Mouse (Mus musculus): Measurements from ENCODE around the gene Mill2. TPM values are rescaled to one million over a fixed set of nuclear protein-coding genes. Genes with fewer than 3 reads are reported as not detected.
"Not testable (repeated sequence)": the region's sequence is repeated elsewhere in the genome, so short reads cannot be mapped to it uniquely, and the experiment has no call there.

Gene Mill2
- 0.27 and 0.45 TPM in 2 replicates for polyA plus RNA-seq (2016; fragmentation: Nextera tagmentation; extraction: Ambion mirVana)

DNA sequence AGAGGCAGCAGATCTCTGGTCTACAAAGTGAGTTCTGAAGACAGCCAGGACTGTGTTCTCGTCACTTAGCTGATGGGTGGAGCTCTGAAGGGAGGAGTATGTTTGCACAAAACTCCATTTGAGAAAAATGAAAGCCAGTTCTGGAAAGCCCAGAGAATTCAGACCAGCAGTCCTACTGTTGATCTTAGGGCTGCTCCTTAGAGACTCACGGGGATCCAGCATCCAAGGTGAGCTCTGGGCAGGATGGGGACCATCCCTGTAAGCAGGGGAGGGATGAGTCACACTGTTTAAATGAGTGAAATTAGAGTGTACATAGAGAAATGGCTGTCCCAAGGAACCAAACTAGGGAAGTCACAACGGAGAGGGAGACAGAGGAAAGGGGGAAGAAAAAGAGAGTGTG is at the start of gene Mill2:
Mill2 (plus strand) TSS at position 102 of the 400 bp plus-strand sequence.
- Histone ChIP-seq H3K27me3 (no peaks in the 10 kb centered on the region), H3K27ac (peak within 1 kb of the TSS; percentile 44; the same call in 1 of the 2 replicates), H3K9ac (peak within 1 kb of the TSS; percentile 51), H3K4me3 (peak within 1 kb of the TSS; percentile 33), H3K4me1 (peaks cover 4% of the 10 kb centered on the region), H3K9me3 (replicated peaks) (no peaks in the 10 kb centered on the region), H3K36me3 (no peaks in the 10 kb centered on the region), H3K4me2 (replicated peaks) (peak within 1 kb of the TSS; percentile 63)
- no peak; the same call in 1 of the 2 replicates for ATAC-seq (ENCODE audit: low FRiP score)
- WGBS: 19% methylated on average over 3 of the region's 3 CpGs

DNA sequence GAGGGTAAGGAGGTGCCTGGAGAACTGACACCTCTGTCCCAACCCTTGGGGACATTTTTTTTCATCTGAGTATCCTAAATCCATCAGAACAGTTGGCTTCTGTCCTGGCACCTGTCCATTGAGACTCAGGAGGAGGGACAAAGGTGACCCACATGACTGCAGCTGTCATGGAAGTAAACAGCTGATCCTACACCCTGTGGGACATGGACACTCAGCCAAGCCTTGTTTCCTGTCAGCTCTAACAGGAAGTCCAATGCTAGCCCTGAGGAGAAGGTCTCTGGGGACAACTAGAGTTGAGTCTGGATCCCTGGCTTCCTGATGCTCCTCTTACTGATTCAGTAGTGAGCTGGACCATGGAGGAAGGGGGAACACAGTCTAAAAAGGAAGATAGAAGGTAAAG is 49.1 kb upstream of the Mill2 start:
- H3K27ac ChIP-seq; H3K4me2 ChIP-seq (replicated peaks); H3K36me3 ChIP-seq; H3K4me1 ChIP-seq; ATAC-seq (ENCODE audit: low FRiP score); H3K9me3 ChIP-seq (replicated peaks); H3K27me3 ChIP-seq; H3K9ac ChIP-seq; H3K4me3 ChIP-seq: not testable (repeated sequence)

DNA sequence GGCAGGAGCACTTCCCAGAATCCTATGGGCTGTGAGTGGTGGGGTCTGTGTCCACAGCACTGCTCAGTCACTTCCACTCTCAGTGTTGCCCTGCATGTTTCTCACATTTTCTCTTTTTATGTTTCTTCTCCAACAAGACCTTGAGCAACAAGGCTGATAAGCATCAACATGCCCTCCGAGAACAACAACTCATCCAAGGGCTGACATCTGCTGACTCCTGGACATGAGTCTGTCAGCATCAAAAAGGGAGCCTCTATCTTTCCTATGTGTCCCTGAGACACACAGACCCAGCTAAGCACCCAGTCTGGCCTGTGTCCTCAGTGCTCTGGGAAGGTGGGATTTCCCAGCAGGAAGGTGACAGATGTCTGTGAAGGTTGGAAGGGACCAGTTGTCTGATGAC is 41.3 kb upstream of the Mill2 start, which contains the start of gene Psg19:
Psg19 (minus strand) TSS at position 101 of the 400 bp plus-strand sequence.
- H3K27ac ChIP-seq: no peak within 1 kb of the TSS
- no peak for ATAC-seq (ENCODE audit: low FRiP score)
- no peaks in the 10 kb centered on the region for H3K9me3 ChIP-seq (replicated peaks)
- WGBS: 75% methylated on average over 1 of the region's 1 CpGs
- no peak within 1 kb of the TSS for H3K9ac ChIP-seq
- H3K27me3 ChIP-seq: no peaks in the 10 kb centered on the region
- no peaks in the 10 kb centered on the region for H3K4me1 ChIP-seq
- H3K4me3 ChIP-seq: no peak within 1 kb of the TSS
- no peaks in the 10 kb centered on the region for H3K36me3 ChIP-seq
- no peak within 1 kb of the TSS for H3K4me2 ChIP-seq (replicated peaks)

DNA sequence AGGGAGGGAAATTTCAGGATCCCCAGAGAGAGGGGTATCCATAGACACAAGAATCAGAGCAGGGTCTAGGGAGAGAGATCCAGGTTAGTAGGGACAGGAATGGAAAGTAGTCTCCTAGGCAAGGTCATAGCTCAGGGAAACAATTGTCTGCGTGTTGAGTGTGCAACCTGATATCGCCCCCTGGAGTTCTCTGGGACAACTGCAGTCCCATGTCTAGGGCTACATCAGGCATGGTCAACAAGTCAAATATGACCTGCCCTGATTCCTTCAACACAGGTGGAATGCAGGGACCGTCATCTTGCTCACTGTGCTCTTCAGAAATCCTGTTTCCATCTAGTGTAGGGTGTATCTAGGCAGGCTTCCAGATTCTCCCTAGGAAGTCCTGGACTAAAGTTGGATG is 40.6 kb upstream of the Mill2 start:
- no peaks in the 10 kb centered on the region for H3K4me1 ChIP-seq
- no peaks in the 10 kb centered on the region for H3K9me3 ChIP-seq (replicated peaks)
- H3K27me3 ChIP-seq: no peaks in the 10 kb centered on the region
- no peaks in the 10 kb centered on the region for H3K36me3 ChIP-seq
- H3K9ac ChIP-seq: no peak overlapping the region
- no peak overlapping the region for H3K4me3 ChIP-seq
- no peak overlapping the region for H3K4me2 ChIP-seq (replicated peaks)
- H3K27ac ChIP-seq: no peak overlapping the region
- 54% methylated on average over 3 of the region's 3 CpGs for WGBS
- no peak for ATAC-seq (ENCODE audit: low FRiP score)

DNA sequence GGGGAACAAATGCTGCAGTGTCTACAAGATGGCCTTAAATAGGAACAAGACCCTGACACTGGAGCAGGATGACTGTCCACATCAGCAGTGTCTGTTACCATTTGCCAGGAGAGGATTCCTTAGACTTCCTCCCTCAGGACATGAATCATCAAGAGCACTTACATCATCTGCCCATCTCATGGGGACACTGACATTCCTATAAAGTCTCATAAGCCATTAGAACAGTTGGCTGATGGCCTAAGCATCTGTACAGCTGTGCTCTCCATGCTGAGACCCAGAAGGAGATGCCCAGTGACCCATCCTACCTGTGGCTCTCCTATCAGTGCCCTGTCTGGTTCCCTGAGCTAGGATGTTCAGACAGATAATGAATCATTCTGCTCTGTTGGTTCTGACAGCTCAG is 36.2 kb upstream of the Mill2 start:
- Histone ChIP-seq H3K4me2 (replicated peaks) (no peak overlapping the region), H3K36me3 (no peaks in the 10 kb centered on the region), H3K9me3 (replicated peaks) (no peaks in the 10 kb centered on the region), H3K27ac (no peak overlapping the region), H3K4me1 (no peaks in the 10 kb centered on the region), H3K9ac (no peak overlapping the region), H3K4me3 (no peak overlapping the region), H3K27me3 (no peaks in the 10 kb centered on the region)
- no peak for ATAC-seq (ENCODE audit: low FRiP score)

DNA sequence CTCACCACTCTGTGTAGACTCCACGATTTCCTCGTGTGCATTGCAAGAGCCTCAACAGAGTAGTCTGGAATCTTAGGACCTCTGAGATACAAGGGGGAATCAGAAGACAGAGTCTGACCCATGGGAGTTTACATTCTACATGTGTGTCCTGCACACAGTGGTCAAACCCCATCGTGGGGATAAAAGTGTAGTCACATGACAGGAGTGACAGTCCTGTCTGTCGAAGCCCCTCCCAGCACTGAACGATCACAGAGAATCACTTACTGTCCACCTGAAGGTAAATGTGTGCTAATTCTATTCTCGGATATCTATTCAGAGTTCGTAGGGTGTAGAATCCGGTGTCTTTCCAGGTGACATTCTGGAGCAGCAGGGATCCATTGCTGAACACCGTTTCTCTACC is 21.5 kb upstream of the Mill2 start:
- ATAC-seq (ENCODE audit: low FRiP score): no peak
- H3K9me3 ChIP-seq (replicated peaks): no peaks in the 10 kb centered on the region
- no peak overlapping the region for H3K27ac ChIP-seq
- H3K4me2 ChIP-seq (replicated peaks): no peak overlapping the region
- H3K9ac ChIP-seq: no peak overlapping the region
- no peaks in the 10 kb centered on the region for H3K27me3 ChIP-seq
- H3K36me3 ChIP-seq: no peaks in the 10 kb centered on the region
- H3K4me3 ChIP-seq: no peak overlapping the region
- WGBS: 87% methylated on average over 9 of the region's 9 CpGs
- no peaks in the 10 kb centered on the region for H3K4me1 ChIP-seq

DNA sequence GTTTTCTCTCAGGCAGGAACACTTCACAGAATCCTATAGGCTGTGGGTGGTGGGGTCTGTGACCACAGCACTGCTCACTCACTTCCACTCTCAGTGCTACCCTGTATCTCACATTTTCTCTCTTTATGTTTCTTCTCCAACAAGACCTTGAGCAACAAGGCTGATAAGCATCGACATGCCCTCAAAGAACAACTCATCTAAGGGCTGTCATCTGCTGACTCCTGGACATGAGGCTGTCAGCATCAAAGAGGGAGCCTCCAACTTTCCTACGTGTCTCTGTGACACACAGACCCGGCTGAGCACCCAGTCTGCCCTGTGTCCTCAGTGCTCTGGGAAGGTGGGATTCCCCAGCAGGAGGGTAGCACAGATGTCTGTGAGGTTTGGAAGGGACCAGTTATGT is 18.3 kb upstream of the Mill2 start, which contains the start of gene Psg17:
Psg17 (minus strand) TSS at position 101 of the 400 bp plus-strand sequence.
- no peak within 1 kb of the TSS for H3K27ac ChIP-seq
- no peaks in the 10 kb centered on the region for H3K9me3 ChIP-seq (replicated peaks)
- no peak within 1 kb of the TSS for H3K9ac ChIP-seq
- no peaks in the 10 kb centered on the region for H3K36me3 ChIP-seq
- no peak within 1 kb of the TSS for H3K4me2 ChIP-seq (replicated peaks)
- H3K4me3 ChIP-seq: no peak within 1 kb of the TSS
- H3K4me1 ChIP-seq: no peaks in the 10 kb centered on the region
- no peaks in the 10 kb centered on the region for H3K27me3 ChIP-seq
- 87% methylated on average over 3 of the region's 3 CpGs for WGBS
- ATAC-seq (ENCODE audit: low FRiP score): no peak

DNA sequence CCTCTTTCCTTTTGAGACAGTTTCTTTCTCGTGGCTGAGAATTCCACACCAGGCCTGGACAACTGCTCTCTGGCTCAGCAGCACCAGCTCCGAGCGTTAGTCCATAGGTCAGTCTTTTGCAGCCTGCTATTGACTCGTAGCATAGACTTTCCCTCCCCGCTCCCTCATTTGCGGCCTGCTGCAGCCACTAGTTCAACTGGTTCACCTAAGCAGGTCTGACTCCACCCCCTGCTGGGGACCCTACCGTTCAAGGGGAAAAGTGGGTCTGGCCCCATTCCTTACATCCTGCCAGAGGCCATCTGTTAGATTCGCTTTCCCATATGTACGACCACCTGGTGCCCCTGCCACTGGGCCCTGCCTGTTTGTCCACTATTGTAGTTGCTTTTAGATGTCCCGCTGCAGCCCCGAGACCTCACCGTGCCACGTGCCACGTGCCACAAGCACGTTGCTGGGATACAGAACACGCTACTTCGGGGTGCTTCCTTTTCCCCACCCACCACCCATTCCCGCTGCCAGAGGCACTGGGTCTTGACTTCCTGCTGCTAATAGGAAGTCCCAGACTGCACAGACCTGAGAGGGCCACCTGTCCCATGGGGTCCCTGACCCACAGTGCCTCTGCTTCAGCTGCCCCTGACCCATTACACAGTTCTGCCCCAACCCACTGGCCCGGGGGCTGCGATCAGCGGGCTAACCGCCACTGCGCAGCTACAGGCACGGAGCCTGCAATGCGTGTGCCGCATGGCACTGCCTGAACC is 11.8 kb upstream of the Mill2 start:
- no peaks in the 10 kb centered on the region for H3K9me3 ChIP-seq (replicated peaks)
- 65% methylated on average over 26 of the region's 26 CpGs for WGBS
- no peaks in the 10 kb centered on the region for H3K27me3 ChIP-seq
- H3K4me2 ChIP-seq (replicated peaks): no peak overlapping the region
- no peak overlapping the region for H3K27ac ChIP-seq
- no peaks in the 10 kb centered on the region for H3K36me3 ChIP-seq
- ATAC-seq (ENCODE audit: low FRiP score): 0 out of 2 replicates have a peak, but pooled peaks have one; percentile 26
- no peak overlapping the region for H3K4me3 ChIP-seq
- no peak overlapping the region for H3K9ac ChIP-seq
- H3K4me1 ChIP-seq: no peaks in the 10 kb centered on the region

DNA sequence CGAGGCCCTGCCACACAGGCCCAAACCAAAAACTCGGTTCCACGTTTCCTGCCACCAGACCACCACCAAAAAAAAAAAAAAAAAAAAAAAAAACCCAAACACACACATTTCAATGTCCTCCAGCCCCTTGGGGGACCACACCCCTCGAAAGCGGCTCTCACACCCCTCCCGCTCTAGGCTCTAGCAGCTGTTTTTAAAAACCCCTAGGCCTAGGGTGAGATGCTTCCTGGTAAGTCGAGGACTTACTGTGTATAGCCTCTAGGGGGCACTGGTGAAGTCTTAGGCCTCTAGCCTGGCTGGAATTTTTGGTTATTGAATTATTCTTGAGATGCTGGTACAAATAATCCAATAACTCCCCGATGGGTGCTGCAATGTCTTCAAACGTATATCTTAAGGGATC is 11.2 kb upstream of the Mill2 start:
- 63% methylated on average over 9 of the region's 9 CpGs for WGBS
- no peak for ATAC-seq (ENCODE audit: low FRiP score)
- Histone ChIP-seq H3K27ac (no peak overlapping the region), H3K4me3 (no peak overlapping the region), H3K36me3 (no peaks in the 10 kb centered on the region), H3K4me2 (replicated peaks) (no peak overlapping the region), H3K4me1 (no peaks in the 10 kb centered on the region), H3K9me3 (replicated peaks) (no peaks in the 10 kb centered on the region), H3K9ac (no peak overlapping the region), H3K27me3 (no peaks in the 10 kb centered on the region)

DNA sequence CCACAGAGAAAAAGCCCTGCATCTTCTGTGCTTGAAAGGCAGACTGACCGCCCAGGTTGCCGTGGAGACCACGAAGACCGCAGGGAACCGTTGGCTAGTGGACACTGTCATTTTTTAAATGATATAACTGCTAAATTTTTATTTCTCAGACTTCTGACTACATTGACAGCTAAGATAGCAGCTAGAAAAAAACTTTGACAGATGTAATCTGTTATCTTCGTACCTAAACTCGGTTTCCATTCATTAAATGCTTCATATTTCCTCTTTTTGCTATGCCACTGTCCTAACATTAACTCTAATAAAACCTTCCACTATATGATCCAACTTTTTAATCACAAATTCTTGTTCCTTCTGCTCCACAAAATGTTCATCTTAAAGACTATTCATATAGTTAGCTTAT is 10.2 kb upstream of the Mill2 start:
- Histone ChIP-seq H3K4me1 (no peaks in the 10 kb centered on the region), H3K27me3 (no peaks in the 10 kb centered on the region), H3K36me3 (no peaks in the 10 kb centered on the region), H3K4me2 (replicated peaks) (no peak overlapping the region), H3K27ac (no peak overlapping the region), H3K9ac (no peak overlapping the region), H3K4me3 (no peak overlapping the region), H3K9me3 (replicated peaks) (no peaks in the 10 kb centered on the region)
- 84% methylated on average over 7 of the region's 7 CpGs for WGBS
- ATAC-seq (ENCODE audit: low FRiP score): no peak

DNA sequence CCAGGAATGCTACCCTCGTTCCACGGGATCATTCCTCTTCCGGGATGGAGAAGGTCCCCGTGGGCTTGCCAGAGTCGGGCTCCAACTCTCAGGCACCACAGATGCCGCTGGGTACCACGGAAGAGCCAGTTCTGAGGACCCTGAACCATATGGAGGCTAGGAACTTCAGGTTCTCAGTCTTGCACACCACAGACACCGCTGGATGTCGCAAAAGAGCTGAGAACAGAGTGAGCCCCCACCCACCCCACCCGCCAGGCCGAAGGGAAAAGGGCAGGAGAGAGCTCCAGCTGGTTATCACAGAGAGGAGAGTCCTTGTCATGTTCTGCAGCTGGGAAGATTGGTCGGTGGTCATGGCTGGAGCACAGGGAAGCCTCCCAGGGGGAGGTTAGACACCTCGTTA is 7.5 kb upstream of the Mill2 start:
- no peak for ATAC-seq (ENCODE audit: low FRiP score)
- Histone ChIP-seq H3K4me3 (no peak overlapping the region), H3K4me2 (replicated peaks) (no peak overlapping the region), H3K27me3 (no peaks in the 10 kb centered on the region), H3K4me1 (no peaks in the 10 kb centered on the region), H3K9me3 (replicated peaks) (no peaks in the 10 kb centered on the region), H3K27ac (no peak overlapping the region), H3K36me3 (no peaks in the 10 kb centered on the region), H3K9ac (no peak overlapping the region)
- 44% methylated on average over 13 of the region's 13 CpGs for WGBS

DNA sequence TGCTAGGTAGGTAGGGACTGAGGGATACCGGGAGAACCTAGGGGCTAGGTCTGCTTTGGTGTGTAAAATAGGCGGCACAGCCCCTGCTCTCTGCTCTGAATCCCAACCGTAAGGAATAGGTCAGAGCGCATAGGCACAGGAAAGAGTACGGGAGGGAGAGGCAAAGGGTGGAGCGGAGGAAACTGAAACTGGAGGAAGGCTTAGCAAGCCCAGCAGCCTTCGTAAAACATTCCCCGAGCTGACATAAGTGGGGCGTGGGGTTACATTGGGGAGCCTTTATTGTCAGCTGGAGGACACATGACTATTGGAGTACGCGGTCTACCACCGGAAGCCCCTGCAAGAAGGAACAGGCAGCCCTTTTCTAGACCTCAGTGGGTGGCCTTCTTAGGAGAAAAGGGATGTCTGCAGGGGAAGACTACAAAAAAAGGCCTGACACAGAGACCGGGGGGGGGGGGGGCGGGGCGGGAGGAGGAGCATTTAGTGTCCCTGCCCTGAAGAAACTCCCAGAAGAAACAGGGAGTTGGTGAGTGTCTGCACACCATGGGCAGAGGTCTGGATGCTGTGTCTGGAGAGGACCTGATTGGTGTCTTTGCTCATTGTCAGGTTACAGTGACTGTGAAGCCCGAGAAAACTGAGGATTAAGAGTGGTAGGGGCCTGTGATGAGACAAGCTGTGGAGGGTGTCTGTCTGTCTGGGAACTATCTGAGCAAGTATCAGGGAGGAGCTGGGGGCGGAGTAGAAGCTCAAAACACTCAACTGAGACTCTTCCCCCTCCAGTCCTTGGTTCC is 814 bp downstream of the Mill2 start:
- no peaks in the 10 kb centered on the region for H3K9me3 ChIP-seq (replicated peaks)
- peak overlapping the region; percentile 51 for H3K9ac ChIP-seq
- WGBS: 4% methylated on average over 14 of the region's 17 CpGs
- H3K4me2 ChIP-seq (replicated peaks): peak overlapping the region; percentile 63
- H3K27ac ChIP-seq: peak overlapping the region; percentile 44; the same call in 1 of the 2 replicates
- no peaks in the 10 kb centered on the region for H3K27me3 ChIP-seq
- no peaks in the 10 kb centered on the region for H3K36me3 ChIP-seq
- peak overlapping the region; percentile 33 for H3K4me3 ChIP-seq
- H3K4me1 ChIP-seq: peaks cover 4% of the 10 kb centered on the region
- peak; percentile 68 for ATAC-seq (ENCODE audit: low FRiP score)

Data from hindbrain, embryonic 12.5 days (tissue).